ENCODE assay signal across 11 mouse cellular contexts in the genomic region with DNA sequence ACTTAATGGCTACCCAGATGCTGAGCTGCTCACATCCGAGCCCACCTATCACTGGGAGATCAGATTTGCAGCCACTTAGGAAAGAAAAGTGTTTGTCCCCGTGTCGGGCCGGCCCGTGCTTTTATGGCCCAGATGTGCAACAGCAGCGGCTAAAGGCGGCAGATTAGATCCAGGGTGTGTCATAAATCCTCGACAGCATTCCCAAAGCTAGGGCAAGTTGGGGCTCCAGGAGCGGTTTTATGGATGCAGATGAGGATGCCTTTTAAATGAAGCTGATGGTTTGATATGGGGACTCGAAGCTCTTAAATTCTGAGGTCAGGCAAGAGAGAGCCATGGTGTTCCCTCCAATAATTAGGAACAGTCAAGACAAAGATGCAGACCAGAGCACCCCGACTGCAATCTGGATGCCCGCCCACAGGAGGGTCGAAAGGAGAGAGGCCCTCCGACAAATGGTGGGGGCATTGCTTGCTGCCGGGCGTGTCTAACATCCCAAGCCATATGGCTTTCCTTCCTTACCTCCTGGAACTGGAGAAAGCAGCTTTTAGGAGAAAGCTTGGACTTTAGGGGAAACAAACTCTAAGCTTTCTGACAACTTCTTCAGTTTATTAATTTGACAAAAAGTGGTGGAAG. TPM values are rescaled to one million over a fixed set of nuclear protein-coding genes. Genes with fewer than 3 reads are reported as not detected.
DNase-seq lines count a peak whose midpoint lies in the region; ATAC-seq and TF ChIP-seq lines count a peak whose summit lies in the region.
"Had no signal": no experiment of that assay in that cellular context is flagged by ENCODE, and none has a peak within 500 bp of the region (broad histone marks: within the 10 kb centered on the region; RNA-seq: fewer than 3 reads in every experiment).

No protein-coding gene starts in this region.

- intact Hi-C loops in heart, postnatal 14 days (cut with DNase I), result no loop called here

- H3K9ac ChIP-seq in heart, embryonic 12.5 days, result no peak overlapping the region
- no peak overlapping the region for H3K9ac ChIP-seq in forebrain, embryonic 16.5 days (replicated peaks; ENCODE audit: low read depth, low read length)
- no peak overlapping the region for H3K9ac ChIP-seq in limb, embryonic 14.5 days (ENCODE audit: low read depth, low read length, severe bottlenecking)
- H3K9ac ChIP-seq in neural tube, embryonic 12.5 days, result no peak overlapping the region

- no peaks in the 10 kb centered on the region for H3K36me3 ChIP-seq in heart, embryonic 12.5 days
- H3K36me3 ChIP-seq in forebrain, embryonic 16.5 days (ENCODE audit: control insufficient read depth, insufficient read depth), result no peaks in the 10 kb centered on the region
- H3K36me3 ChIP-seq in limb, embryonic 14.5 days (ENCODE audit: control insufficient read depth, insufficient read depth, low read length), result no peaks in the 10 kb centered on the region
- H3K36me3 ChIP-seq in neural tube, embryonic 12.5 days, result no peaks in the 10 kb centered on the region
- H3K36me3 ChIP-seq in kidney, adult 2 months (ENCODE audit: control insufficient read depth, insufficient read depth, low read length), result no peaks in the 10 kb centered on the region

- no peak for ATAC-seq in heart, embryonic 12.5 days (ENCODE audit: insufficient number of reproducible peaks, low FRiP score)
- ATAC-seq in forebrain, embryonic 16.5 days, result no peak
- ATAC-seq in limb, embryonic 14.5 days (ENCODE audit: low FRiP score, low read depth), result no peak
- ATAC-seq in neural tube, embryonic 12.5 days (ENCODE audit: low FRiP score, low read depth), result no peak

- H3K27me3 ChIP-seq in heart, embryonic 12.5 days (replicated peaks), result peaks cover 35% of the 10 kb centered on the region
- peaks cover 11% of the 10 kb centered on the region; the same call in 1 of the 2 replicates for H3K27me3 ChIP-seq in forebrain, embryonic 16.5 days (replicated peaks; ENCODE audit: control insufficient read depth, insufficient read depth, low read length)
- peaks cover 13% of the 10 kb centered on the region for H3K27me3 ChIP-seq in limb, embryonic 14.5 days (ENCODE audit: control insufficient read depth, insufficient read depth, low read length)
- H3K27me3 ChIP-seq in neural tube, embryonic 12.5 days (replicated peaks), result peaks cover 18% of the 10 kb centered on the region
- peaks cover 3% of the 10 kb centered on the region; the same call in 1 of the 2 replicates for H3K27me3 ChIP-seq in kidney, adult 2 months (replicated peaks; ENCODE audit: control insufficient read depth, insufficient read depth, low read length)

- no peaks in the 10 kb centered on the region for H3K9me3 ChIP-seq in heart, embryonic 12.5 days (replicated peaks)
- H3K9me3 ChIP-seq in forebrain, embryonic 16.5 days (ENCODE audit: control insufficient read depth, low read length), result no peaks in the 10 kb centered on the region
- no peaks in the 10 kb centered on the region for H3K9me3 ChIP-seq in limb, embryonic 14.5 days (ENCODE audit: control insufficient read depth, low read length)
- no peaks in the 10 kb centered on the region for H3K9me3 ChIP-seq in neural tube, embryonic 12.5 days

- TF ChIP-seq POLR2A in limb, embryonic 14.5 days (IDR thresholded peaks at IDR 0.05; ENCODE audit: borderline replicate concordance, extremely low read depth, insufficient read depth, insufficient read length), result no peak
- no peak for TF ChIP-seq POLR2A in kidney, adult 2 months (IDR thresholded peaks at IDR 0.05; ENCODE audit: low read depth, low read length)

- H3K27ac ChIP-seq in heart, embryonic 12.5 days (ENCODE audit: poor library complexity, severe bottlenecking), result no peak overlapping the region
- no peak overlapping the region for H3K27ac ChIP-seq in forebrain, embryonic 16.5 days (ENCODE audit: low read length)
- no peak overlapping the region for H3K27ac ChIP-seq in limb, embryonic 14.5 days (replicated peaks; ENCODE audit: low read depth, low read length)
- no peak overlapping the region for H3K27ac ChIP-seq in neural tube, embryonic 12.5 days
- no peak overlapping the region for H3K27ac ChIP-seq in kidney, adult 2 months (ENCODE audit: insufficient read depth, low read depth, low read length)

- H3K4me3 ChIP-seq in heart, embryonic 12.5 days, result peak overlapping the region; percentile 76; the same call in 1 of the 2 replicates
- peak overlapping the region; percentile 79 for H3K4me3 ChIP-seq in forebrain, embryonic 16.5 days (replicated peaks; ENCODE audit: low read length)
- peak overlapping the region; percentile 55 for H3K4me3 ChIP-seq in limb, embryonic 14.5 days (replicated peaks; ENCODE audit: low read length)
- peak overlapping the region; percentile 75 for H3K4me3 ChIP-seq in neural tube, embryonic 12.5 days
- no peak overlapping the region for H3K4me3 ChIP-seq in kidney, adult 2 months (ENCODE audit: insufficient read depth, low read depth, low read length)
- H3K4me3 ChIP-seq: myocyte had no signal

- H3K4me2 ChIP-seq in heart, embryonic 12.5 days, result peak overlapping the region; percentile 100
- peak overlapping the region; percentile 98 for H3K4me2 ChIP-seq in forebrain, embryonic 16.5 days (ENCODE audit: low read length)
- H3K4me2 ChIP-seq in limb, embryonic 14.5 days (replicated peaks; ENCODE audit: low read depth, low read length, severe bottlenecking), result peak overlapping the region; percentile 97
- H3K4me2 ChIP-seq in neural tube, embryonic 12.5 days (replicated peaks), result peak overlapping the region; percentile 98

- WGBS in heart, embryonic 12.5 days, result 41% methylated on average over 16 of the region's 16 CpGs
- 47% methylated on average over 16 of the region's 16 CpGs for WGBS in forebrain, embryonic 16.5 days
- WGBS in limb, embryonic 14.5 days, result 5% methylated on average over 16 of the region's 16 CpGs
- 4% methylated on average over 16 of the region's 16 CpGs for WGBS in neural tube, embryonic 12.5 days
- WGBS in kidney, adult 2 months, result 9% methylated on average over 16 of the region's 16 CpGs

- H3K4me1 ChIP-seq in heart, embryonic 12.5 days (replicated peaks), result peaks cover 15% of the 10 kb centered on the region
- peaks cover 22% of the 10 kb centered on the region for H3K4me1 ChIP-seq in forebrain, embryonic 16.5 days (replicated peaks; ENCODE audit: control insufficient read depth, insufficient read depth, low read length)
- peaks cover 18% of the 10 kb centered on the region for H3K4me1 ChIP-seq in limb, embryonic 14.5 days (ENCODE audit: control insufficient read depth, insufficient read depth, low read length)
- peaks cover 30% of the 10 kb centered on the region; the same call in 1 of the 2 replicates for H3K4me1 ChIP-seq in neural tube, embryonic 12.5 days
- H3K4me1 ChIP-seq in kidney, adult 2 months (ENCODE audit: control insufficient read depth, insufficient read depth, low read length), result no peaks in the 10 kb centered on the region

- no peak for DNase-seq in heart, postnatal 14 days
- no peak for DNase-seq in limb, embryonic 14.5 days (ENCODE audit: low spot score)
- no peak for DNase-seq in kidney, adult 2 months
- no peak for DNase-seq in adrenal gland, adult 18-20 months (ENCODE audit: low spot score in 2 of 2)
- no peak for DNase-seq in kidney, postnatal 4 days
- DNase-seq: cerebellum, postnatal 25 days; heart, postnatal 10 days had no signal

- no peak for TF ChIP-seq CTCF in kidney, adult 2 months (conservative IDR thresholded peaks at IDR 0.05; ENCODE audit: insufficient read depth, insufficient read length, low read depth, low read length)

RNA-seq across cellular contexts. Expression of a gene that starts 1.8 kb away (rescaled TPM):
- polyA plus RNA-seq in heart, embryonic 12.5 days (2016; fragmentation: Nextera tagmentation; extraction: Ambion mirVana), result 5.8 and 6.9 TPM in 2 replicates
- 1 to 10 TPM; 5.5 to 7.5 TPM for total RNA-seq in heart, postnatal 14 days (2021)
- polyA plus RNA-seq in forebrain, embryonic 16.5 days (2015; fragmentation: Nextera tagmentation; extraction: Ambion mirVana), result 12.8 and 13.2 TPM in 2 replicates
- 16.3 and 17.5 TPM in 2 replicates for polyA plus RNA-seq in limb, embryonic 14.5 days (2012; rRNA removed)
- polyA plus RNA-seq in limb, embryonic 14.5 days (2014; fragmentation: Nextera tagmentation; extraction: Ambion mirVana), result 8.1 and 8.5 TPM in 2 replicates
- polyA plus RNA-seq in neural tube, embryonic 12.5 days (2016; fragmentation: Nextera tagmentation; extraction: Ambion mirVana), result 14.7 and 20.7 TPM in 2 replicates
- polyA plus RNA-seq in kidney, adult 2 months (2012; rRNA removed), result 2.9 and 4.4 TPM in 2 replicates
- total RNA-seq in adrenal gland, adult 18-20 months (2021), result 100 to 1,000 TPM; 101 to 131 TPM

RNA-seq across cellular contexts. Expression of a gene that starts 59.9 kb away (rescaled TPM):
- 0.53 and 0.64 TPM in 2 replicates for polyA plus RNA-seq in heart, embryonic 12.5 days (2016; fragmentation: Nextera tagmentation; extraction: Ambion mirVana)
- total RNA-seq in heart, postnatal 14 days (2021), result not detected
- polyA plus RNA-seq in forebrain, embryonic 16.5 days (2015; fragmentation: Nextera tagmentation; extraction: Ambion mirVana), result 0.39 and 0.58 TPM in 2 replicates
- polyA plus RNA-seq in limb, embryonic 14.5 days (2012; rRNA removed), result not detected in 2 replicates
- polyA plus RNA-seq in limb, embryonic 14.5 days (2014; fragmentation: Nextera tagmentation; extraction: Ambion mirVana), result 0.45 and 0.98 TPM in 2 replicates
- polyA plus RNA-seq in neural tube, embryonic 12.5 days (2016; fragmentation: Nextera tagmentation; extraction: Ambion mirVana), result 0.30 and 0.46 TPM in 2 replicates
- polyA plus RNA-seq in kidney, adult 2 months (2012; rRNA removed), result 0.38 and 0.79 TPM in 2 replicates
- not detected for total RNA-seq in adrenal gland, adult 18-20 months (2021)
- total RNA-seq: heart, postnatal 10 days had no signal
